Mouse (Mus musculus): ENCODE data around the gene Rhbdl1.

- TF ChIP-seq EP300 (IDR thresholded peaks at IDR 0.05; ENCODE audit: low read depth) = no peak
- peak; percentile 31; the same call in 1 of the 2 replicates for TF ChIP-seq CTCF (IDR thresholded peaks at IDR 0.05; ENCODE audit: low read depth)
Observed at GRCm38 (mm10) chr17:25882306-25882705, 45.2 kb upstream of the Rhbdl1 start.
